ENCODE assay signal across 12 mouse cellular contexts in the genomic region with DNA sequence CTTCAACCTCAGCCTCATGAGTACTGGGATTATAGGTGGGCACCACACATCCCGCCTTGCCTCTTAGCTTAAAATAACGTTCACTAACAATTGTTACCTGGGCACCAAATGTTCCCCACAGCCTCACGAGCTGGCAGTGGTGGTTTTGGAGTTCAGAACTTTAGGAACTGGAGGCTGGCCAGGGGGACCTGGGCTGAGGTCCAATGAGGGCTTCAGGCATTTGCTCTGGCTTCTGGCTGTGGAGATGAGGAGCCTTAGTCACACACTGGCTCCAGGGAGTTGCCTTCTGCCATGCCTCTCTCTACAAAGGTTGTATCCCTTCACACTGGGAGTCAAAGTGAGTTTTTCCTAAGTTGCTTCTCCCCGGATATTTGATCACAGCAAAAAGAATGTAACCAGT. TPM values are rescaled to one million over a fixed set of nuclear protein-coding genes. Genes with fewer than 3 reads are reported as not detected.
DNase-seq lines count a peak whose midpoint lies in the region; ATAC-seq and TF ChIP-seq lines count a peak whose summit lies in the region.
"Had no signal": no experiment of that assay in that cellular context is flagged by ENCODE, and none has a peak within 500 bp of the region (broad histone marks: within the 10 kb centered on the region; RNA-seq: fewer than 3 reads in every experiment).

No protein-coding gene starts in this region.

- no peaks in the 10 kb centered on the region for H3K9me3 ChIP-seq in stomach, embryonic 16.5 days (replicated peaks; ENCODE audit: control insufficient read depth, low read length)
- H3K9me3 ChIP-seq: embryonic facial prominence, embryonic 13.5 days; hindbrain, embryonic 13.5 days; limb, embryonic 10.5 days had no signal

- intact Hi-C loops in heart, postnatal 14 days (cut with DNase I) = no loop called here

- no peaks in the 10 kb centered on the region for H3K27me3 ChIP-seq in stomach, embryonic 16.5 days (ENCODE audit: control insufficient read depth, insufficient read depth, low read length)
- H3K27me3 ChIP-seq in cerebellum, adult 2 months (ENCODE audit: control insufficient read depth, insufficient read depth, low read length) = no peaks in the 10 kb centered on the region
- H3K27me3 ChIP-seq: embryonic facial prominence, embryonic 13.5 days; hindbrain, embryonic 13.5 days had no signal

- H3K4me2 ChIP-seq in stomach, embryonic 16.5 days (ENCODE audit: low read depth, low read length) = no peak overlapping the region
- H3K4me2 ChIP-seq: embryonic facial prominence, embryonic 13.5 days; hindbrain, embryonic 13.5 days had no signal

- peaks cover 3% of the 10 kb centered on the region; the same call in 1 of the 2 replicates for H3K36me3 ChIP-seq in stomach, embryonic 16.5 days (ENCODE audit: control insufficient read depth, insufficient read depth, low read length)

- no peak overlapping the region for H3K9ac ChIP-seq in stomach, embryonic 16.5 days (ENCODE audit: low read length)
- H3K9ac ChIP-seq: embryonic facial prominence, embryonic 13.5 days; hindbrain, embryonic 13.5 days had no signal

- DNase-seq in gastrocnemius, adult 18-20 months (ENCODE audit: low spot score) = peak; percentile 30
- no peak for DNase-seq in gastrocnemius, adult 8-10 months (ENCODE audit: low spot score in 2 of 2)
- DNase-seq in ovary, postnatal 14 days (ENCODE audit: low spot score) = peak; percentile 8
- DNase-seq in ovary, postnatal 10 days (ENCODE audit: low spot score) = no peak
- DNase-seq in heart, postnatal 14 days = peak; percentile 47 to 65
- DNase-seq in retina, postnatal 1 day = no peak
- DNase-seq in cerebellum, adult 2 months = no peak

- TF ChIP-seq CTCF in cerebellum, adult 2 months (IDR thresholded peaks at IDR 0.05; ENCODE audit: borderline replicate concordance, insufficient read depth, low read depth, low read length) = no peak

- peaks cover 11% of the 10 kb centered on the region; the same call in 1 of the 2 replicates for H3K4me1 ChIP-seq in stomach, embryonic 16.5 days (ENCODE audit: control insufficient read depth, insufficient read depth, low read length)
- H3K4me1 ChIP-seq in cerebellum, adult 2 months (ENCODE audit: control insufficient read depth, insufficient read depth, low read length) = no peaks in the 10 kb centered on the region

- no peak for ATAC-seq in stomach, embryonic 16.5 days (ENCODE audit: insufficient read depth, low FRiP score)

- peak overlapping the region; percentile 45; the same call in 1 of the 2 replicates for H3K27ac ChIP-seq in stomach, embryonic 16.5 days (ENCODE audit: low read length)
- H3K27ac ChIP-seq in cerebellum, adult 2 months (ENCODE audit: insufficient read depth, low read length) = no peak overlapping the region
- H3K27ac ChIP-seq: embryonic facial prominence, embryonic 13.5 days; hindbrain, embryonic 13.5 days; limb, embryonic 10.5 days had no signal

- WGBS in stomach, embryonic 16.5 days = 63% methylated on average over 4 of the region's 4 CpGs
- WGBS in cerebellum, adult 2 months = 25% methylated on average over 4 of the region's 4 CpGs

- TF ChIP-seq POLR2A in cerebellum, adult 2 months (IDR thresholded peaks at IDR 0.05; ENCODE audit: borderline replicate concordance, insufficient read depth, low read length) = no peak

- H3K4me3 ChIP-seq in stomach, embryonic 16.5 days (replicated peaks; ENCODE audit: low read length) = no peak overlapping the region
- H3K4me3 ChIP-seq in cerebellum, adult 2 months (replicated peaks; ENCODE audit: insufficient read depth, low read depth, low read length) = no peak overlapping the region
- H3K4me3 ChIP-seq: embryonic facial prominence, embryonic 13.5 days; hindbrain, embryonic 13.5 days; limb, embryonic 10.5 days had no signal

RNA-seq across cellular contexts. Expression of gene Naaa, which starts 4.6 kb away (rescaled TPM):
- total RNA-seq in gastrocnemius, adult 18-20 months (2021) = 1 to 10 TPM; 6.1 to 7.0 TPM
- 1 to 10 TPM; 4.7 to 6.2 (median 5.6) TPM for total RNA-seq in gastrocnemius, adult 8-10 months (2022)
- total RNA-seq in heart, postnatal 14 days (2021) = 10 to 100 TPM; 11.1 to 12.4 TPM
- 21.4 and 22.1 TPM in 2 replicates for polyA plus RNA-seq in stomach, embryonic 16.5 days (2015; fragmentation: Nextera tagmentation; extraction: Ambion mirVana)
- 32.1 and 37.6 TPM in 2 replicates for polyA plus RNA-seq in cerebellum, adult 2 months (2012; rRNA removed)

RNA-seq across cellular contexts. Expression of gene Ppef2, which starts 26.5 kb away (rescaled TPM):
- not detected for total RNA-seq in gastrocnemius, adult 18-20 months (2021)
- under 1 TPM in 1 of 4 experiments, not detected in 3; 0.19 TPM for total RNA-seq in gastrocnemius, adult 8-10 months (2022)
- total RNA-seq in heart, postnatal 14 days (2021) = not detected
- 0.48 and 0.60 TPM in 2 replicates for polyA plus RNA-seq in stomach, embryonic 16.5 days (2015; fragmentation: Nextera tagmentation; extraction: Ambion mirVana)
- polyA plus RNA-seq in cerebellum, adult 2 months (2012; rRNA removed) = 2.1 and 2.7 TPM in 2 replicates

RNA-seq across cellular contexts. Expression of gene Sdad1, which starts 27.7 kb away (rescaled TPM):
- 10 to 100 TPM; 15.8 to 17.4 TPM for total RNA-seq in gastrocnemius, adult 18-20 months (2021)
- total RNA-seq in gastrocnemius, adult 8-10 months (2022) = 10 to 100 TPM; 15.4 to 21.1 (median 18.4) TPM
- total RNA-seq in heart, postnatal 14 days (2021) = 10 to 100 TPM; 12.4 to 13.9 TPM
- polyA plus RNA-seq in stomach, embryonic 16.5 days (2015; fragmentation: Nextera tagmentation; extraction: Ambion mirVana) = 31.3 and 33.3 TPM in 2 replicates
- polyA plus RNA-seq in cerebellum, adult 2 months (2012; rRNA removed) = 15.3 and 15.6 TPM in 2 replicates

RNA-seq across cellular contexts. Expression of gene Cxcl9, which starts 45.3 kb away (rescaled TPM):
- total RNA-seq in gastrocnemius, adult 18-20 months (2021) = under 1 TPM; 0.30 to 0.36 TPM
- under 1 TPM in 2 of 4 experiments, not detected in 2; 0.15 to 0.47 TPM for total RNA-seq in gastrocnemius, adult 8-10 months (2022)
- total RNA-seq in heart, postnatal 14 days (2021) = under 1 TPM; 0.57 to 0.88 TPM
- not detected in 2 replicates for polyA plus RNA-seq in stomach, embryonic 16.5 days (2015; fragmentation: Nextera tagmentation; extraction: Ambion mirVana)
- 0.17 TPM in 1 of 2 replicates, not detected in the other for polyA plus RNA-seq in cerebellum, adult 2 months (2012; rRNA removed)
- polyA plus RNA-seq: embryonic facial prominence, embryonic 13.5 days; hindbrain, embryonic 13.5 days; limb, embryonic 10.5 days had no signal

RNA-seq across cellular contexts. Expression of gene Art3, which starts 49.1 kb away (rescaled TPM):
- 100 to 1,000 TPM; 378 to 469 TPM for total RNA-seq in gastrocnemius, adult 18-20 months (2021)
- total RNA-seq in gastrocnemius, adult 8-10 months (2022) = 100 to 1,000 TPM; 404 to 480 (median 430) TPM
- total RNA-seq in heart, postnatal 14 days (2021) = 100 to 1,000 TPM; 620 to 781 TPM
- polyA plus RNA-seq in stomach, embryonic 16.5 days (2015; fragmentation: Nextera tagmentation; extraction: Ambion mirVana) = 6.7 and 7.3 TPM in 2 replicates
- 12.8 and 17.8 TPM in 2 replicates for polyA plus RNA-seq in cerebellum, adult 2 months (2012; rRNA removed)
- total RNA-seq: neutrophil, adult 5-6 weeks had no signal

Comparison
In these comparisons a context has a peak if more than half of its experiments do, and no peak if none do; other contexts are left out.
1. DNase-seq: peak in gastrocnemius, adult 18-20 months (single experiment), ovary, postnatal 14 days (single experiment) and heart, postnatal 14 days (2 of 2); none in gastrocnemius, adult 8-10 months (0 of 2), ovary, postnatal 10 days (single experiment), retina, postnatal 1 day (single experiment) and cerebellum, adult 2 months (0 of 2).